Mouse (Mus musculus): ENCODE data around the gene Sac3d1. TPM values are rescaled to one million over a fixed set of nuclear protein-coding genes. Genes with fewer than 3 reads are reported as not detected.
A peak's percentile ranks its signal among the peaks of the same experiment; 100 is the strongest.

Sac3d1 gene
- polyA plus RNA-seq, 1 experiment from 2014 or later: 28.1 TPM

GRCm38 (mm10) chr19:6067724-6068415 lies 50.6 kb downstream of the Sac3d1 start, which contains the start of gene Tm7sf2:
Tm7sf2 (minus strand) TSS chr19:6068373.
- no peaks in the 10 kb centered on the region for H3K9me3 ChIP-seq (replicated peaks)
- H3K27me3 ChIP-seq: no peaks in the 10 kb centered on the region
- peaks cover 28% of the 10 kb centered on the region; the same call in 1 of the 2 replicates for H3K36me3 ChIP-seq
- peak; percentile 88 for ATAC-seq (replicated peaks; ENCODE audit: insufficient number of reproducible peaks, insufficient read depth, low FRiP score, low read depth)
- H3K4me1 ChIP-seq (replicated peaks): peaks cover 23% of the 10 kb centered on the region
- whole genome bisulfite sequencing: 12% methylated on average over 33 of the region's 33 CpGs
- peak within 1 kb of the TSS; percentile 91 for H3K4me2 ChIP-seq
- peak within 1 kb of the TSS; percentile 49 for H3K9ac ChIP-seq
- H3K27ac ChIP-seq: peak within 1 kb of the TSS; percentile 50
- peak within 1 kb of the TSS; percentile 50 for H3K4me3 ChIP-seq

- Histone ChIP-seq H3K27ac (peak overlapping the region; percentile 50), H3K4me3 (peak overlapping the region; percentile 50), H3K9me3 (replicated peaks) (no peaks in the 10 kb centered on the region), H3K27me3 (no peaks in the 10 kb centered on the region), H3K9ac (peak overlapping the region; percentile 49), H3K4me2 (peak overlapping the region; percentile 91), H3K4me1 (replicated peaks) (peaks cover 30% of the 10 kb centered on the region), H3K36me3 (peaks cover 28% of the 10 kb centered on the region; the same call in 1 of the 2 replicates)
- ATAC-seq (replicated peaks; ENCODE audit: insufficient number of reproducible peaks, insufficient read depth, low FRiP score, low read depth): peak; percentile 54
- 1% methylated on average over 30 of the region's 30 CpGs for WGBS
These were observed 51.3 kb downstream of the Sac3d1 start for GRCm38 (mm10) chr19:6067011-6067723.

- peak overlapping the region; percentile 50 for H3K27ac ChIP-seq
- peak overlapping the region; percentile 50 for H3K4me3 ChIP-seq
- H3K9ac ChIP-seq: peak overlapping the region; percentile 49; the same call in 1 of the 2 replicates
- no peaks in the 10 kb centered on the region for H3K9me3 ChIP-seq (replicated peaks)
- no peaks in the 10 kb centered on the region for H3K27me3 ChIP-seq
- H3K4me2 ChIP-seq: peak overlapping the region; percentile 91
- H3K4me1 ChIP-seq (replicated peaks): peaks cover 32% of the 10 kb centered on the region
- no peak for ATAC-seq (replicated peaks; ENCODE audit: insufficient number of reproducible peaks, insufficient read depth, low FRiP score, low read depth)
- WGBS: 22% methylated on average over 5 of the region's 5 CpGs
- H3K36me3 ChIP-seq: peaks cover 28% of the 10 kb centered on the region; the same call in 1 of the 2 replicates
These were observed 51.9 kb downstream of the Sac3d1 start for GRCm38 (mm10) chr19:6066571-6066970.

Other genes with a start within 250 kb of the Sac3d1 start
- gene Frmd8, start 243.4 kb downstream of the Sac3d1 start, polyA plus RNA-seq (2015; fragmentation: Nextera tagmentation; extraction: Ambion mirVana): 25.1 and 35.1 TPM in 2 replicates
- gene Slc25a45, start 240.8 kb downstream of the Sac3d1 start, polyA plus RNA-seq (2015; fragmentation: Nextera tagmentation; extraction: Ambion mirVana): 3.2 and 4.2 TPM in 2 replicates
- 1.2 and 2.0 TPM in 2 replicates for gene Tigd3, start 224.5 kb downstream of the Sac3d1 start, polyA plus RNA-seq (2015; fragmentation: Nextera tagmentation; extraction: Ambion mirVana)
- gene Dpf2, start 205.6 kb downstream of the Sac3d1 start, polyA plus RNA-seq (2015; fragmentation: Nextera tagmentation; extraction: Ambion mirVana): 81.9 and 106 TPM in 2 replicates
- 10.4 and 13.0 TPM in 2 replicates for gene Cdc42ep2, start 193.8 kb downstream of the Sac3d1 start, polyA plus RNA-seq (2015; fragmentation: Nextera tagmentation; extraction: Ambion mirVana)
- gene Pola2, start 154.4 kb downstream of the Sac3d1 start, polyA plus RNA-seq (2015; fragmentation: Nextera tagmentation; extraction: Ambion mirVana): 35.8 and 48.9 TPM in 2 replicates
- not detected in 2 replicates for gene Slc22a20, start 132.5 kb downstream of the Sac3d1 start, polyA plus RNA-seq (2015; fragmentation: Nextera tagmentation; extraction: Ambion mirVana)
- gene Capn1, start 102.8 kb downstream of the Sac3d1 start, polyA plus RNA-seq (2015; fragmentation: Nextera tagmentation; extraction: Ambion mirVana): 6.6 and 10.0 TPM in 2 replicates
- 14.5 and 19.2 TPM in 2 replicates for gene Syvn1, start 72.1 kb downstream of the Sac3d1 start, polyA plus RNA-seq (2015; fragmentation: Nextera tagmentation; extraction: Ambion mirVana)
- 54.5 and 55.3 TPM in 2 replicates for gene Mrpl49, start 60.9 kb downstream of the Sac3d1 start, polyA plus RNA-seq (2015; fragmentation: Nextera tagmentation; extraction: Ambion mirVana)
- gene Fau, start 60.8 kb downstream of the Sac3d1 start, polyA plus RNA-seq (2015; fragmentation: Nextera tagmentation; extraction: Ambion mirVana): 434 and 453 TPM in 2 replicates
- gene Znhit2, start 57.5 kb downstream of the Sac3d1 start, polyA plus RNA-seq (2015; fragmentation: Nextera tagmentation; extraction: Ambion mirVana): 19.3 and 25.6 TPM in 2 replicates
- gene Tm7sf2, start 50.3 kb downstream of the Sac3d1 start, polyA plus RNA-seq (2015; fragmentation: Nextera tagmentation; extraction: Ambion mirVana): 5.4 and 11.3 TPM in 2 replicates
- 35.6 and 51.9 TPM in 2 replicates for gene Vps51, start 41.4 kb downstream of the Sac3d1 start, polyA plus RNA-seq (2015; fragmentation: Nextera tagmentation; extraction: Ambion mirVana)
- not detected in 2 replicates for gene Tmem262, start 38.6 kb downstream of the Sac3d1 start, polyA plus RNA-seq (2015; fragmentation: Nextera tagmentation; extraction: Ambion mirVana)
- 0.48 and 1.3 TPM in 2 replicates for gene Gm28374, start 36.4 kb downstream of the Sac3d1 start, polyA plus RNA-seq (2015; fragmentation: Nextera tagmentation; extraction: Ambion mirVana)
- 39.1 and 53.1 TPM in 2 replicates for gene Zfpl1, start 33.7 kb downstream of the Sac3d1 start, polyA plus RNA-seq (2015; fragmentation: Nextera tagmentation; extraction: Ambion mirVana)
- gene Cdca5, start 33.7 kb downstream of the Sac3d1 start, polyA plus RNA-seq (2015; fragmentation: Nextera tagmentation; extraction: Ambion mirVana): 19.6 and 27.2 TPM in 2 replicates
- 0.20 and 0.38 TPM in 2 replicates for gene AC131692.1, start 24.2 kb downstream of the Sac3d1 start, polyA plus RNA-seq (2015; fragmentation: Nextera tagmentation; extraction: Ambion mirVana)
- 0.21 and 0.36 TPM in 2 replicates for gene Naaladl1, start 12.9 kb downstream of the Sac3d1 start, polyA plus RNA-seq (2015; fragmentation: Nextera tagmentation; extraction: Ambion mirVana)
- 19.8 and 25.9 TPM in 2 replicates for gene Snx15, start 9.7 kb upstream of the Sac3d1 start, polyA plus RNA-seq (2015; fragmentation: Nextera tagmentation; extraction: Ambion mirVana)
- 0.23 TPM in 1 of 2 replicates, not detected in the other for gene Batf2, start 22.3 kb upstream of the Sac3d1 start, polyA plus RNA-seq (2015; fragmentation: Nextera tagmentation; extraction: Ambion mirVana)
- 74.7 and 81.8 TPM in 2 replicates for gene Arl2, start 22.9 kb upstream of the Sac3d1 start, polyA plus RNA-seq (2015; fragmentation: Nextera tagmentation; extraction: Ambion mirVana)
- not detected in 2 replicates for gene Majin, start 65.7 kb upstream of the Sac3d1 start, polyA plus RNA-seq (2015; fragmentation: Nextera tagmentation; extraction: Ambion mirVana)
- 0.57 TPM in 1 of 2 replicates, not detected in the other for gene Gpha2, start 107.7 kb upstream of the Sac3d1 start, polyA plus RNA-seq (2015; fragmentation: Nextera tagmentation; extraction: Ambion mirVana)
- gene Ppp2r5b, start 117.2 kb upstream of the Sac3d1 start, polyA plus RNA-seq (2015; fragmentation: Nextera tagmentation; extraction: Ambion mirVana): 21.4 and 28.1 TPM in 2 replicates
- gene Atg2a, start 123.0 kb upstream of the Sac3d1 start, polyA plus RNA-seq (2015; fragmentation: Nextera tagmentation; extraction: Ambion mirVana): 6.7 and 10.0 TPM in 2 replicates
- 54.1 and 66.8 TPM in 2 replicates for gene Ehd1, start 158.1 kb upstream of the Sac3d1 start, polyA plus RNA-seq (2015; fragmentation: Nextera tagmentation; extraction: Ambion mirVana)
- 0.30 and 0.60 TPM in 2 replicates for gene Cdc42bpg, start 187.8 kb upstream of the Sac3d1 start, polyA plus RNA-seq (2015; fragmentation: Nextera tagmentation; extraction: Ambion mirVana)
- 36.1 and 50.6 TPM in 2 replicates for gene Men1, start 216.3 kb upstream of the Sac3d1 start, polyA plus RNA-seq (2015; fragmentation: Nextera tagmentation; extraction: Ambion mirVana)
- 12.6 and 17.9 TPM in 2 replicates for gene Map4k2, start 222.5 kb upstream of the Sac3d1 start, polyA plus RNA-seq (2015; fragmentation: Nextera tagmentation; extraction: Ambion mirVana)
- 79.0 and 98.4 TPM in 2 replicates for gene Sf1, start 245.0 kb upstream of the Sac3d1 start, polyA plus RNA-seq (2015; fragmentation: Nextera tagmentation; extraction: Ambion mirVana)